Mouse (Mus musculus): ENCODE data around the gene Ube2e1.

Gene Ube2e1

GRCm38 (mm10) chr14:18331693-18332131, at the start of gene Ube2e1:
Gene Ube2e1, minus strand, starts transcription at chr14:18331859.
- peak; percentile 66 for DNase-seq (ENCODE audit: low spot score)

DNA sequence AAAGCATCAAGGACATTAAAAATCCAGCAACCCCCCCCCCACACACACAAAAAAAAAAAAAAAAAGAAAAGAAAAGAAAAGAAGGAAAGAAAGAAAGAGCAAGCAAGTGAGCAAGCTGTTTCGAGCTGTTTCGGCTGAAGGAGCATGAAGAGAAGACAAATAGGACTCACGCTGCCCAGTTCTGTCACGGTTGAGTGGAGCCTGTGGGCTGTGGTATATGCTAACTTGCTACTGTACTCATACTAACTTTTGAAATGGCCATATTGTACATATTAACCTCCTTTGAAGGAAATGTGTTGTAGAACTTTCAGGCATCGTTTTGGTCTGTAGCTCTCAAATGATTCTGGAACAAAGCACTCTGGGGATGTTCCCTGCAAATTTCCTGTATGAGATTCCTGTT, 48.2 kb upstream of the Ube2e1 start:
- DNase-seq (ENCODE audit: low spot score) = no peak

DNA sequence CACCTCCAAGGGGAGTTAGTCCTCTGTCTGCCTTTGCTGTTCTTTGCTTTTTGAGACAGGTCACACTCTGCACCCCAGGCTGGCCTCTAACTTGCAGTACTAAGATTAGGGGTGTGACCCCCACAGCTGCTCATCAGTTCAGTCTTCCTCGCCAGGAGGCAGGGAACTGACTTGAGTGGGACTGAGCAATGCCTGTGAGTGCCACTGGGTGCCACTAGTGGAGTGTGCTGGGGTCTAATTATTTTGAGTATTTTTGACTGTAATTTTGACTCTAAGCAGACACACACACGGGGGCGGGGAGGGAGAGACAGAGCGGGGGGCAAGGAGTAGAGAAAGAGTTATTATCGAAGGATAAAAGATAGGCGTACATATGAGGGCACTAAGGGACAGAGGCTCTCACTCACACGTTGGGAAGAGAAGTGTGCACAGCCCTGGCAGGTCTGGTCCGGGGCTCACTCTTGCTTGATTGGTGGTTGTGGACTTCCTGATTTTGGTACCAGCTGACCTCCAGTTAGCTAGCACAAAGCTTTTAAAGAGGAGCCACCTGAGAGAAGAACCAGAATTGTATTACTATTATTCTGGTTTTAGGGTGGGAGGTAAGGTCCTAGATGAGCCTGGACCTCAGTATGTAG, 46.4 kb upstream of the Ube2e1 start:
- no peak for DNase-seq (ENCODE audit: low spot score)

- no peak for DNase-seq (ENCODE audit: low spot score)
Measured at GRCm38 (mm10) chr14:18376206-18376605, 44.5 kb upstream of the Ube2e1 start.

DNA sequence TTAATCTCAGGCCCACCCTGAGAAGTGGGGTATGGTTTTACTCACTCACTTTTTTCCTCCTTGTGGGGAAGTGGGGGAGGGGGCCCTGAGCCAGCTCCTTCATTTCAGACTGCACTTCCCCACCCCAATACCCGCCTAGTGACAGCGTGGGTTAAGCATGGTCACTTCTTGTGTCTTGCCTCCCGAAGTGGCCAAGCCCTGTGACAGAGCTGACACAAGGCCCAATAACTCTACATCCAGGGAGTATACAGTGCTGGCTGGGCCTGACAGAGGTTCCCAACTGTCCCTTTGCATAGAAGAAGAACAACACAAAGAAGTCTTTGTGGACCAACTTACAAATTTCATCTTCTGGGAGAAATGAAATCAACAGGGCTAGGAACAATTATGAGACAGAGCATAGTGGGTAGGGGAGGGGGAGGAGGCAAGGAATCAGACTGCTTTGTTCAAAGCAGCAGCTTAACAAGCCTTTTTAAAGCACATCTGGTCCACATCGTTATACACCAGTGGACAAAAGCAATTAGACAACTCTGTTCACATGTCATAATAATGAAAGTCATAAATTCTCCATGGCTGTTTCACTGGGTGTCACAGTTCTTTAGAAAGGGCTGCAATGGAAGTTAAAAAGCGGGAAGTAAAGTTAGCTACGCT, 42.2 kb upstream of the Ube2e1 start:
- no peak for DNase-seq (ENCODE audit: low spot score)

DNA sequence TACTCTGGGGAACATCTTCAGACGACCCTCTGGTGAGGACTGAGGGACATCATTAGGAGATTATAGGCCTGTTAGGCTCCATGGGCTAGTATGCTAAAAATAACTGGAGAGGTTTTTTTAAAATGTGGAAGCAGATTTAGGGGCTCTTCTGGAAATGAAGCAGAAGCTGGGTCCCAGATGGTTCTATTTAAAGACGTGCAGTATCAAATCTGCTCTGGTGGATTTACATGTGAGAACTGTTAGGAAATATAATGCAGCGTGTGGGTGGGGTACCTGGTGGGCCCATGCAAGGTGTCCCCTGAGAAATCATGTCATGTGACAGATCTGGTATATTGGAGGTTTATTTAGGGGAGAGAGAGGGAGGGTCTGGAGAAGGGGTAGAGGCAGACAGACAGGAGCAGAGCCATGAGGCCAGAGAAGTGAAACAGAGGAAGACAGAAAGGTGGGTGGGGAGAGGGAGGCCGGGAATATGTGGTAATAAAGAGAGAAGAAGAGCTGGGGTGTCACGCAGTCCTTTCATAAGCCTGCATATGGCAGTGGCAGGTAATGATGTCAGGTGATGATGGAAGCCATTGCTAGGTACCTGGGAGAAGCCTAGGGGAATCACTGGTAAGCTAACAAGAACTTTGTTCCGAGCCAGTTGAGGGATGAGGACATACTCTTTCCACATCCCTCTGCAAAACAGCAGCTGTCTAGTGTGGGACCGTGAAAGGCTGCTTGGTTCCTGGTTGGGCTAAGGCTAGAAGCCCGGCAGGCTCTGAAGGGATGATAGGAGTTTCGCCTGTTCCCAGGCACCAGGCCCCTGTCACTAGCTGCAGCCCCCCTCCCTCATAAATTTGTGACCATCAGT, 41.3 kb upstream of the Ube2e1 start:
- DNase-seq (ENCODE audit: low spot score) = no peak

DNA sequence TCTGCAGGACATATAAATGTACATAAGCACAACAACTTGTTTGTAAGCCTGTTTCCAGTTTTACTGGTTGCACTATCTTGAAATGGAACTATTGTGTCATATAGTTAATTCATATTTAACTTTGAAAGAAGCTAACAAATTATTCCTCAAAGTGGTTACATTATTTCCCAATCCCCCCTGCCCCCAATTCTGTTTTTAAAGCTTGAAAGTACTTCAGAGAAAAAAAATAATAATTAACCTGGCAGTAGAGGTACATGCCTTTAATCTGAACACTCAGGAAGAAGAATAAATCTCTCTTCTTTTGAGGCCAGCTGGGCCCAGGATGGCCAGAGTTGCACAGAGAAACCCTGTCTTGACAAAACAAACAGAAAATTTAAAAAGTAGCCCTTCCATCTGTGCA, 37.4 kb upstream of the Ube2e1 start:
- DNase-seq (ENCODE audit: low spot score) = no peak

GRCm38 (mm10) chr14:18367025-18367424, 35.4 kb upstream of the Ube2e1 start:
- no peak for DNase-seq (ENCODE audit: low spot score)

- no peak for DNase-seq (ENCODE audit: low spot score)
Measured at GRCm38 (mm10) chr14:18364321-18364720, 32.7 kb upstream of the Ube2e1 start.

GRCm38 (mm10) chr14:18356442-18356841, 24.8 kb upstream of the Ube2e1 start:
- DNase-seq (ENCODE audit: low spot score) = no peak

DNA sequence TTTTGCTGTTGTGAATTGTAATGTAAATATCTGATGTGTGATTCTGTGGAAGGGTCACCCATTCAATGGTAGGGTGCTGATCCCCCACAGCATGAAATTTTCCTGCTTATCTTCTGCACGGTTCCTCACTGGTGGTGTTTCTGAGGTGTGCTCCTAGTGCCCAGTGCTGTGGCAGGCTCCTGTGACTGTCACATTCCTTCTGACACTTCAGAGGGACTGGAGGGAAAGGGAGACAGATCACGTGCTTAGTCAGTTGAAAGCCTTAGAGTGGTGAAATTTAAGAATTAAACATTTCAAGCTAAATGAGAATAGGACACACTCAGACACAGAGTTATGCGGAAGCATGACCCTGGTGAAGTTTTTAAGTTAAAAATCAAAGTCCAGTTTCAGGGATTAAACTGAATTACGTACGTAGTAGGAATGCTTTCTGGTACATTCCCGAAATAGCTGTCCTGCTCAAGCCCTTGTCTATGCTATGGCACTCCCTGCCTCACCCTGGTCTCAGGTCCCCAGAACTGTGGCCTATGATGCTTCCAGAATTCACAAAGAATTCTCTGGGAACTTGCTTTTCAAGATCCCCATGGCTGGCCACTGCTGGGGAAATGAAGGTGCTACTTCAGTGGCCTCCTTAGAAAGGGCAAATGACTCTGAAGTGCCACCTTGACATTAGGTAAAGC, 24.0 kb upstream of the Ube2e1 start:
- no peak for DNase-seq (ENCODE audit: low spot score)

- DNase-seq (ENCODE audit: low spot score) = no peak
Measured at GRCm38 (mm10) chr14:18353525-18353924, 21.9 kb upstream of the Ube2e1 start.

GRCm38 (mm10) chr14:18352934-18353333, 21.3 kb upstream of the Ube2e1 start:
- no peak for DNase-seq (ENCODE audit: low spot score)

DNA sequence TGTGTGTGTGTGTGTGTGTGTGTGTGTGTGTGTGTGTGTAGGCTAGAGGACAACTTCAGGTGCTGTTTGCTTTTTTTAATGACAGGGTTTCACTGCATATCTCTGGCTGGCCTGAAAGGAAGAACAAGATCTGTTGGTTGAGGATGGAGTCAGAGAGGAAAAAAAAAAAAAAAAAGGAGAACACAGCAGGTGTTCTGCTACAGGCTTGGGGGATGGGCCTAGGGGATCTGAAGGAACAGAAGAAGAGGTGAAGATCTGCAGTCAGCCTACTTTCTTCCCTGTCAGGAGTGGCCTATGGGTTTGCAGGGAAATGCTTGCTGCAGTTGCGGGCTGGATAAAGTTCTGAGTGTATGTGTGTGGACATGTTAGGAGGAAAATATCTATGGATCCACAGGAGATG, 19.0 kb upstream of the Ube2e1 start:
- DNase-seq (ENCODE audit: low spot score) = no peak

DNA sequence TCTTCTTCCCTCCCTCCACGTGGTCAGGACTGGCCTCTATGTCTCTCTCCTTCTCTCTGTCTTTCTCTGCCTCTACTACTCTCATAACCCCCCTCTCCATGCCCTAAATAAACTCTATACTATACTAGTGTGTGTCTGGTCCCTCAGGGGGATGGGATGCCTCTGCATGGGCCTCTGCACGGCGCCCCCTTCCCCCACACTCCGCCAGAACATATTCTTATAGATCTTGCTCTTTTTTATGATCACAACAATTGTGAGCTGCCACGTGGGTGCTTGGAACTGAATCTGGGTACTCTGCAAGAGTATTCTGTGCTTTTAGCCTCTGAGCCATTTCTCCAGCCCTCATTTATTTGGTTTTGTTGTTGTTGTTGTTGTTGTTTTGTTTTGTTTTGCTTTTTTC, 18.2 kb upstream of the Ube2e1 start:
- no peak for DNase-seq (ENCODE audit: low spot score)

- DNase-seq (ENCODE audit: low spot score) = no peak
Measured at GRCm38 (mm10) chr14:18343589-18343988, 11.9 kb upstream of the Ube2e1 start.

- no peak for DNase-seq (ENCODE audit: low spot score)
Measured at GRCm38 (mm10) chr14:18342749-18343148, 11.1 kb upstream of the Ube2e1 start.

DNA sequence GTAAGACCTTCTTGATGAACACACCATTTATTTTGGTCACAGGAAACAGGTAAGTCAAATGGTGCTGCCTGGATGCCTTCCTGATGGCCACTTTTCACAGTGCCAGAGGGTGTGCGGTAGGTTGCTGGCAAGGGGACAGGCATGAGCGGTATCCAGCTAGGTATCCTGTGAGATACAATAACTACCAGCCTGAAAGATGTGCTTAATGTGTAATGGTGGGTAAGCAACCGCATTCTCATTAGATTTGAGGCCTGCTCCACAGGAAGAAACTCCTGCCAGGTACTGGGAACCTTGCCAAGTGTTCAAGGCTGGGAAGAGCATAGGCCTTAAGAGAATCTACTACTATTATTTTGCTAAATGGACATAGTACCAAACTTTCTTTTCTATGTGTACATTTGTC, 9.4 kb upstream of the Ube2e1 start:
- no peak for DNase-seq (ENCODE audit: low spot score)

- no peak for DNase-seq (ENCODE audit: low spot score)
Measured at GRCm38 (mm10) chr14:18336106-18336505, 4.4 kb upstream of the Ube2e1 start.

GRCm38 (mm10) chr14:18330789-18331692, 618 bp downstream of the Ube2e1 start:
- DNase-seq (ENCODE audit: low spot score) = peak; percentile 18

- DNase-seq (ENCODE audit: low spot score) = no peak
Measured at GRCm38 (mm10) chr14:18326968-18327672, 4.5 kb downstream of the Ube2e1 start.
